8 mouse cellular contexts compared by ENCODE assay signal in genomic region chr11:43426414-43426884, GRCm38 (mm10). TPM values are rescaled to one million over a fixed set of nuclear protein-coding genes. Genes with fewer than 3 reads are reported as not detected.
DNase-seq lines count a peak whose midpoint lies in the region; ATAC-seq and TF ChIP-seq lines count a peak whose summit lies in the region.

No protein-coding gene starts in this region.

- TF ChIP-seq EP300 in CH12.LX (IDR thresholded peaks at IDR 0.05; ENCODE audit: low read length) = no peak

- intact Hi-C loops in heart, postnatal 14 days (cut with DNase I) = no loop called here

- no peaks in the 10 kb centered on the region for H3K9me3 ChIP-seq in CH12.LX (replicated peaks; ENCODE audit: low read length)
- no peaks in the 10 kb centered on the region for H3K9me3 ChIP-seq in embryonic facial prominence, embryonic 12.5 days
- H3K9me3 ChIP-seq in neural tube, embryonic 15.5 days (replicated peaks) = no peaks in the 10 kb centered on the region

- peak overlapping the region in 2 of 3 experiments; percentile 48 to 88 for H3K4me3 ChIP-seq in CH12.LX (replicated peaks in 1 of 3; ENCODE audit: low read depth in 2 of 3, low read length in 2 of 3, poor library complexity in 1 of 3)
- peak overlapping the region; percentile 61 for H3K4me3 ChIP-seq in embryonic facial prominence, embryonic 12.5 days
- peak overlapping the region; percentile 44 for H3K4me3 ChIP-seq in liver, adult 2 months (ENCODE audit: insufficient read depth, low read depth, low read length)
- peak overlapping the region; percentile 63 for H3K4me3 ChIP-seq in neural tube, embryonic 15.5 days (replicated peaks)

- peak overlapping the region; percentile 59 for H3K9ac ChIP-seq in CH12.LX (ENCODE audit: insufficient read depth, low read depth)
- no peak overlapping the region for H3K9ac ChIP-seq in embryonic facial prominence, embryonic 12.5 days
- H3K9ac ChIP-seq in liver, adult 2 months (ENCODE audit: low read depth, low read length) = peak overlapping the region; percentile 30; the same call in 1 of the 2 replicates
- 0 out of 2 replicates have a peak overlapping the region, but pooled peaks have one; percentile 55 for H3K9ac ChIP-seq in neural tube, embryonic 15.5 days (replicated peaks)

- H3K27ac ChIP-seq in CH12.LX (ENCODE audit: insufficient read depth, low read depth) = 0 out of 2 replicates have a peak overlapping the region, but pooled peaks have one; percentile 19
- H3K27ac ChIP-seq in embryonic facial prominence, embryonic 12.5 days = 0 out of 2 replicates have a peak overlapping the region, but pooled peaks have one; percentile 57
- H3K27ac ChIP-seq in liver, adult 2 months (replicated peaks; ENCODE audit: insufficient read depth, low read depth, low read length) = peak overlapping the region; percentile 83
- 0 out of 2 replicates have a peak overlapping the region, but pooled peaks have one; percentile 10 for H3K27ac ChIP-seq in neural tube, embryonic 15.5 days (replicated peaks)

- dilution Hi-C loops in CH12.LX (cut with MboI; ENCODE audit: extremely low pct_ligation_motif_present, extremely low pct_unique_long_range_greater_than_20kb, low sequenced_read_pairs) = no loop called here

- H3K79me2 ChIP-seq in CH12.LX (replicated peaks; ENCODE audit: control insufficient read depth, extremely low read depth, insufficient read depth, poor library complexity, severe bottlenecking) = peaks cover 12% of the 10 kb centered on the region; the same call in 1 of the 2 replicates
- peaks cover 2% of the 10 kb centered on the region; the same call in 1 of the 2 replicates for H3K79me2 ChIP-seq in liver, adult 2 months (ENCODE audit: control insufficient read depth, insufficient read depth, low read length)

- peak overlapping the region; percentile 99 for H3K4me2 ChIP-seq in CH12.LX (ENCODE audit: insufficient read depth, low read depth, poor library complexity, severe bottlenecking)
- H3K4me2 ChIP-seq in embryonic facial prominence, embryonic 12.5 days (replicated peaks) = peak overlapping the region; percentile 51
- peak overlapping the region; percentile 74 for H3K4me2 ChIP-seq in neural tube, embryonic 15.5 days

- ATAC-seq in embryonic facial prominence, embryonic 12.5 days (ENCODE audit: insufficient number of reproducible peaks, insufficient read depth, low FRiP score, low TSS enrichment) = peak; percentile 62; the same call in 1 of the 2 replicates
- ATAC-seq in neural tube, embryonic 15.5 days (ENCODE audit: low FRiP score) = no peak

- DNase-seq in embryo, embryonic 10 days (ENCODE audit: low spot score) = peak; percentile 36
- DNase-seq in embryo, embryonic 11 days = no peak
- no peak for DNase-seq in CH12.LX (ENCODE audit: extremely low read depth)
- DNase-seq in heart, postnatal 14 days = peak; percentile 12 to 29
- peak; percentile 80 for DNase-seq in liver, adult 2 months (ENCODE audit: extremely low read depth, low read depth, low spot score)
- DNase-seq in frontal cortex, postnatal 25 days (ENCODE audit: low spot score in 2 of 2) = no peak

- no peak for TF ChIP-seq RAD21 in CH12.LX (IDR thresholded peaks at IDR 0.05; ENCODE audit: low read depth, low read length)

- 18% methylated on average over 7 of the region's 7 CpGs for WGBS in embryonic facial prominence, embryonic 12.5 days
- WGBS in liver, adult 2 months = 13% methylated on average over 7 of the region's 7 CpGs
- 17% methylated on average over 7 of the region's 7 CpGs for WGBS in neural tube, embryonic 15.5 days

- peaks cover 21 to 31% of the 10 kb centered on the region in 2 experiments for H3K36me3 ChIP-seq in CH12.LX (replicated peaks in 1 of 2; ENCODE audit: control insufficient read depth in 1 of 2, insufficient read depth in 1 of 2, low read length in 1 of 2)
- H3K36me3 ChIP-seq in embryonic facial prominence, embryonic 12.5 days = peaks cover 5% of the 10 kb centered on the region; the same call in 1 of the 2 replicates
- peaks cover 9% of the 10 kb centered on the region; the same call in 1 of the 2 replicates for H3K36me3 ChIP-seq in liver, adult 2 months (ENCODE audit: control insufficient read depth, insufficient read depth, low read length)
- no peaks in the 10 kb centered on the region for H3K36me3 ChIP-seq in neural tube, embryonic 15.5 days

- TF ChIP-seq POLR2A in CH12.LX (IDR thresholded peaks at IDR 0.05; ENCODE audit: low read depth, low read length) = no peak
- no peak for TF ChIP-seq POLR2A in liver, adult 2 months (IDR thresholded peaks at IDR 0.05; ENCODE audit: extremely low read depth, insufficient read depth, low read length)

- H3K4me1 ChIP-seq in CH12.LX (ENCODE audit: control insufficient read depth in 1 of 2, insufficient read depth in 2 of 2) = peaks cover 15 to 31% of the 10 kb centered on the region in 2 experiments
- peaks cover 6% of the 10 kb centered on the region; the same call in 1 of the 2 replicates for H3K4me1 ChIP-seq in embryonic facial prominence, embryonic 12.5 days
- H3K4me1 ChIP-seq in liver, adult 2 months (ENCODE audit: control insufficient read depth, insufficient read depth, low read length) = peaks cover 11% of the 10 kb centered on the region; the same call in 1 of the 2 replicates
- H3K4me1 ChIP-seq in neural tube, embryonic 15.5 days = peaks cover 11% of the 10 kb centered on the region

- no peaks in the 10 kb centered on the region for H3K27me3 ChIP-seq in CH12.LX (replicated peaks)
- H3K27me3 ChIP-seq in embryonic facial prominence, embryonic 12.5 days = no peaks in the 10 kb centered on the region
- H3K27me3 ChIP-seq in liver, adult 2 months (ENCODE audit: control insufficient read depth, insufficient read depth, low read length) = no peaks in the 10 kb centered on the region
- no peaks in the 10 kb centered on the region for H3K27me3 ChIP-seq in neural tube, embryonic 15.5 days (replicated peaks)

- TF ChIP-seq CTCF in CH12.LX (conservative IDR thresholded peaks at IDR 0.05 in 1 of 2, IDR thresholded peaks at IDR 0.05 in 1 of 2; ENCODE audit: low read depth in 2 of 2, low read length in 2 of 2) = no peak
- TF ChIP-seq CTCF in liver, adult 2 months (IDR thresholded peaks at IDR 0.05; ENCODE audit: low read depth, low read length) = no peak

- in situ Hi-C loops in CH12.LX (cut with MboI; ENCODE audit: low pct_ligation_motif_present, low pct_unique_long_range_greater_than_20kb, low sequenced_read_pairs) = no loop called here

TF ChIP-seq in CH12.LX, 34 proteins besides CTCF, POLR2A, EP300 and RAD21:
- TF ChIP-seq ETS1 (conservative IDR thresholded peaks at IDR 0.05; ENCODE audit: low read depth, low read length) = 0 out of 2 replicates have a peak, but pooled peaks have one; percentile 11
- TF ChIP-seq IRF4 (IDR thresholded peaks at IDR 0.05; ENCODE audit: low read depth, low read length) = 0 out of 2 replicates have a peak, but pooled peaks have one; percentile 23
- TF ChIP-seq MYC (IDR thresholded peaks at IDR 0.05; ENCODE audit: low read depth, low read length) = 0 out of 2 replicates have a peak, but pooled peaks have one; percentile 64
- peak; percentile 99 for TF ChIP-seq ZNF384 (IDR thresholded peaks at IDR 0.05; ENCODE audit: low read depth, low read length)
- peak; percentile 67 for TF ChIP-seq HCFC1 (IDR thresholded peaks at IDR 0.05; ENCODE audit: low read depth, low read length)
- TF ChIP-seq MAZ (IDR thresholded peaks at IDR 0.05; ENCODE audit: low read depth, low read length) = 0 out of 2 replicates have a peak, but pooled peaks have one; percentile 67
- TF ChIP-seq CHD1 (IDR thresholded peaks at IDR 0.05; ENCODE audit: low read depth, low read length) = no peak
- no peak for TF ChIP-seq NRF1 (IDR thresholded peaks at IDR 0.05; ENCODE audit: low read depth, low read length)
- no peak for TF ChIP-seq BHLHE40 (IDR thresholded peaks at IDR 0.05; ENCODE audit: low read depth, low read length)
- TF ChIP-seq SIN3A (IDR thresholded peaks at IDR 0.05; ENCODE audit: low read length) = peak; percentile 92; the same call in 1 of the 2 replicates
- TF ChIP-seq JUND (conservative IDR thresholded peaks at IDR 0.05; ENCODE audit: low read depth, low read length) = peak; percentile 46; the same call in 1 of the 2 replicates
- peak; percentile 47 for TF ChIP-seq ELF1 (IDR thresholded peaks at IDR 0.05; ENCODE audit: low read depth, low read length)

RNA-seq across cellular contexts. Expression of gene Pttg1, which starts 0.4 kb away (rescaled TPM):
- total RNA-seq in CH12.LX (2012; rRNA removed) = 153 and 190 TPM in 2 replicates
- total RNA-seq in CH12.LX (2014; rRNA removed) = 276 and 337 TPM in 2 replicates
- 258 and 279 TPM in 2 replicates for polyA plus RNA-seq in CH12.LX (2012; ENCODE audit: insufficient read length, low read depth)
- polyA plus RNA-seq in embryonic facial prominence, embryonic 12.5 days (2016; fragmentation: Nextera tagmentation; extraction: Ambion mirVana) = 101 and 105 TPM in 2 replicates
- 10 to 100 TPM; 55.6 to 58.5 TPM for total RNA-seq in heart, postnatal 14 days (2021)
- total RNA-seq in liver, adult 2 months (2014; rRNA removed) = 40.0 and 45.4 TPM in 2 replicates
- polyA plus RNA-seq in liver, adult 2 months (2012; rRNA removed) = 12.0 and 17.7 TPM in 2 replicates
- 44.3 and 52.7 TPM in 2 replicates for polyA plus RNA-seq in neural tube, embryonic 15.5 days (2015; fragmentation: Nextera tagmentation; extraction: Ambion mirVana)

RNA-seq across cellular contexts. Expression of gene Slu7, which starts 7.1 kb away (rescaled TPM):
- total RNA-seq in CH12.LX (2012; rRNA removed) (41.6 and 43.0 TPM in 2 replicates), CH12.LX (2014; rRNA removed) (60.3 and 68.8 TPM in 2 replicates)
- 66.8 and 78.7 TPM in 2 replicates for polyA plus RNA-seq in CH12.LX (2012; ENCODE audit: insufficient read length, low read depth)
- 60.2 and 63.5 TPM in 2 replicates for polyA plus RNA-seq in embryonic facial prominence, embryonic 12.5 days (2016; fragmentation: Nextera tagmentation; extraction: Ambion mirVana)
- total RNA-seq in heart, postnatal 14 days (2021) = 10 to 100 TPM; 28.4 to 29.0 TPM
- 11.8 and 13.2 TPM in 2 replicates for total RNA-seq in liver, adult 2 months (2014; rRNA removed)
- 1.7 and 2.4 TPM in 2 replicates for polyA plus RNA-seq in liver, adult 2 months (2012; rRNA removed)
- 56.5 and 58.9 TPM in 2 replicates for polyA plus RNA-seq in neural tube, embryonic 15.5 days (2015; fragmentation: Nextera tagmentation; extraction: Ambion mirVana)

RNA-seq across cellular contexts. Expression of gene C1qtnf2, which starts 47.6 kb away (rescaled TPM):
- total RNA-seq in CH12.LX (2012; rRNA removed) (not detected in 2 replicates), CH12.LX (2014; rRNA removed) (not detected in 2 replicates)
- not detected in 2 replicates for polyA plus RNA-seq in CH12.LX (2012; ENCODE audit: insufficient read length, low read depth)
- polyA plus RNA-seq in embryonic facial prominence, embryonic 12.5 days (2016; fragmentation: Nextera tagmentation; extraction: Ambion mirVana) = 6.8 and 7.3 TPM in 2 replicates
- total RNA-seq in heart, postnatal 14 days (2021) = 1 to 10 TPM; 10.0 TPM
- total RNA-seq in liver, adult 2 months (2014; rRNA removed) = 1.2 and 1.5 TPM in 2 replicates
- 1.4 and 2.6 TPM in 2 replicates for polyA plus RNA-seq in liver, adult 2 months (2012; rRNA removed)
- 11.5 and 12.6 TPM in 2 replicates for polyA plus RNA-seq in neural tube, embryonic 15.5 days (2015; fragmentation: Nextera tagmentation; extraction: Ambion mirVana)

Comparison
In these comparisons a context has a peak if more than half of its experiments do, and no peak if none do; other contexts are left out.
1. DNase-seq: peak in embryo, embryonic 10 days (single experiment), heart, postnatal 14 days (2 of 2) and liver, adult 2 months (single experiment); none in embryo, embryonic 11 days (single experiment), CH12.LX (single experiment) and frontal cortex, postnatal 25 days (0 of 2).
2. H3K27ac ChIP-seq: peak in every context shown above with its lines; median percentile 83 in liver, adult 2 months; 57 in embryonic facial prominence, embryonic 12.5 days; 19 in CH12.LX; 10 in neural tube, embryonic 15.5 days.
3. RNA of gene Slu7, which starts 7.1 kb away (polyA plus RNA-seq): 66.8 to 78.7 TPM in CH12.LX, 60.2 to 63.5 TPM in embryonic facial prominence, embryonic 12.5 days and 56.5 to 58.9 TPM in neural tube, embryonic 15.5 days; 1.7 to 2.4 TPM in liver, adult 2 months; every median in the first group is over 10 times any median in the second.
4. Peak in every context shown above with its lines, with median percentiles within 50 percentile points of each other: H3K4me2 ChIP-seq and H3K4me3 ChIP-seq.